Mouse (Mus musculus): ENCODE measurements around the gene Ubox5.
"Not testable (repeated sequence)": the region's sequence is repeated elsewhere in the genome, so short reads cannot be mapped to it uniquely, and the experiment has no call there.

The Ubox5 gene

DNA sequence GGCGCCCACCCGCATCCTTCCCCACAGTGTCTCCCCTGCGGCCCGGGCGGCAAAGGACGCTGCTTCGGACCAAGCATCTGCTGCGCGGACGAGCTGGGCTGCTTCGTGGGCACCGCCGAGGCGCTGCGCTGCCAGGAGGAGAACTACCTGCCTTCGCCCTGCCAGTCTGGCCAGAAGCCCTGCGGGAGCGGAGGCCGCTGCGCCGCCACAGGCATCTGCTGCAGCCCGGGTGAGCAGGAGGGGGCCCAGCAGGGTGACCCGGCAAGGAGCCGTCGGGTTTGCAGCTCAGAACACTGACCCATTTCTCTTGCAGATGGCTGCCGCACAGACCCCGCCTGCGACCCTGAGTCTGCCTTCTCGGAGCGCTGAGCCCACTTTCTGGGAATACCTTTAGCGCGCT lies 53.3 kb downstream of the Ubox5 start:
- not testable (repeated sequence) for DNase-seq (ENCODE audit: low spot score)

- DNase-seq (ENCODE audit: low spot score), result no peak
These were observed 54.0 kb downstream of the Ubox5 start, which contains the start of gene Oxt for GRCm38 (mm10) chr2:130575873-130576272. Gene Oxt, plus strand, starts transcription at chr2:130576173.

DNA sequence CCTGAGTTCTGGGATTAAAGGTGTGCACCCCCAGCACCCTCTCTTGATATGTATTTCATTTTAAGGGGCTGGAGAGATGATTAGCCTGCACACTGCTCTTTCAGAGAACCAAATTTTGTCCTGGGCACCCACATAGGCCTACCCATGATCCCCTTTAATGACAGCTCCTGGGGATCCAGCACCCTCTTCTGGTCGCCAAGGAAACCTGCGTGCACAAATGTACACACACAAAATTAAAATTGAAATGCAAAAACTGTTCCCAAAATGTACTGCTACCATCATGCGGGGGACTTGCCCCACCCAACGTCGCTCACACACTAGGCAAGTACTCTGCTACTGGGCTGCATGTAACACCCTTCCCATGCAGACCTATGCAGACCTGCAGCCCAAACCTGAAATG lies 54.9 kb downstream of the Ubox5 start:
- no peak for DNase-seq (ENCODE audit: low spot score)

GRCm38 (mm10) chr2:130569926-130570325 lies 59.9 kb downstream of the Ubox5 start:
- DNase-seq (ENCODE audit: low spot score), result no peak

GRCm38 (mm10) chr2:130568921-130569320 lies 60.9 kb downstream of the Ubox5 start:
- no peak for DNase-seq (ENCODE audit: low spot score)

GRCm38 (mm10) chr2:130564983-130565382 lies 64.9 kb downstream of the Ubox5 start:
- DNase-seq (ENCODE audit: low spot score), result no peak

- no peak for DNase-seq (ENCODE audit: low spot score)
These were observed 65.8 kb downstream of the Ubox5 start for GRCm38 (mm10) chr2:130564063-130564462.

GRCm38 (mm10) chr2:130563212-130564055 lies 66.4 kb downstream of the Ubox5 start, which contains the start of gene Mrps26:
Gene Mrps26, plus strand, starts transcription at chr2:130563742.
- peak; percentile 93 for DNase-seq (ENCODE audit: low spot score)

DNA sequence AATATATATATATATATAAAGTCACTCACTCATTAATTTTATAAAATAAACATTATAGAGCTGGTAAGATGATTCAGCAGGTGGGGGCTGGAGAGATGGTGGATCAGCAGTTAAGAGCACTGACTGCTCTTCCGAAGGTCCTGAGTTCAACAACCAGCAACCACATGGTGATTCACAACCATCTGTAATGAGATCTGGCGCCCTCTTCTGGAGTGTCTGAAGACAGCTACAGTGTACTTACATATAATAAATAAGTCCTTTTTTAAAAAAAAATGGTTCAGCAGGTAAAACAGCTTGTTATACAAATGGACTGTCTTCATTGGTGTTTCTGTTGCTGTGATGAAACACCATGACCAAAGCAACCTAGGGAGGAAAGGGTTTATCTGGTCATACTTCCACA lies 71.8 kb downstream of the Ubox5 start:
- DNase-seq (ENCODE audit: low spot score), result no peak

DNA sequence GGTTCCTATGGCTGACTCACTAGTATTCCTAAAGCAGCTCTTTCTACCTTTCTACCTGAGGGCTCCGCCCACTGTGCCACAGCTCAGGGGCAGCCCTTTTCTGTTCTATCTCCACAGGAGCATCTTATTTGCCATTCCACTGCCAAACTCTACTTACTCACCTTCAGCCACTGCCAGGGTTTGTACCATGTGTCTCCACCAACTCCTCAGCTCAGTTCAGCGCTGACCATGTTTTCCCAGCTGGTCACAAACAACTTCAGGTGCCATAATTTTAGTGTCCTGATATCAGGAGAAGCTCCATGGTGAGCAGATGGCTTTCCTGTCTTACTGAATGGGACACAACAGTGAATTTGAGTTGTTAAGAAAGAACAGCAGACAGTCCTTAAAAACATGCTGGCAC lies 72.4 kb downstream of the Ubox5 start:
- DNase-seq (ENCODE audit: low spot score), result no peak

- DNase-seq (ENCODE audit: low spot score), result no peak
These were observed 73.5 kb downstream of the Ubox5 start for GRCm38 (mm10) chr2:130556292-130556691.

GRCm38 (mm10) chr2:130554841-130555240 lies 75.0 kb downstream of the Ubox5 start:
- DNase-seq (ENCODE audit: low spot score), result no peak

GRCm38 (mm10) chr2:130546957-130547356 lies 82.9 kb downstream of the Ubox5 start:
- no peak for DNase-seq (ENCODE audit: low spot score)

DNA sequence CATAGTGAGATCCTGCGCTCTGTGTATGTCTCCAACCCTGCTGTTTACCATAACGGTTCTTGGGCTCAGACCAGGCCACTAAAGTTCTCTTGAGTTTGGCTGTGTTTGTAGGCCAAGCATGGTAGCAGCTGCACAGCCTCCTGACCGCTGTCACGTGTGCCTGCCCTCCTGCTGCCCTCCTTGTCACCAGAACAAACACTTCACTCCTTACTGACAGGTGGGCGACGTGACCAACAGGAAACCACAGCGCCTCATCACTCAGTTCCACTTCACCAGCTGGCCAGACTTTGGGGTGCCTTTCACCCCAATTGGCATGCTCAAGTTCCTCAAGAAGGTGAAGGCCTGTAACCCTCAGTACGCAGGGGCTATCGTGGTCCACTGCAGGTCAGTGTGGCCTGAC lies 89.6 kb downstream of the Ubox5 start:
- DNase-seq (ENCODE audit: low spot score), result no peak
